ENCODE assay signal across 17 mouse cellular contexts in genomic region chr13:24243964-24244363, GRCm38 (mm10). TPM values are rescaled to one million over a fixed set of nuclear protein-coding genes. Genes with fewer than 3 reads are reported as not detected.
DNase-seq lines count a peak whose midpoint lies in the region; ATAC-seq lines count a peak whose summit lies in the region.
"Had no signal": no experiment of that assay in that cellular context is flagged by ENCODE, and none has a peak within 500 bp of the region (broad histone marks: within the 10 kb centered on the region; RNA-seq: fewer than 3 reads in every experiment).

No protein-coding gene starts in this region.

- H3K4me3 ChIP-seq in megakaryocyte, embryonic 14.5 days (replicated peaks) = peak overlapping the region; percentile 53
- H3K4me3 ChIP-seq: embryonic facial prominence, embryonic 13.5 days; forebrain, embryonic 12.5 days; heart, embryonic 13.5 days; hindbrain, embryonic 12.5 days had no signal

- no peak for ATAC-seq in megakaryocyte, adult 5-6 weeks (ENCODE audit: poor library complexity, severe bottlenecking)
- ATAC-seq in megakaryocyte progenitor cell, adult 5-6 weeks (replicated peaks; ENCODE audit: poor library complexity) = peak; percentile 48; the same call in 1 of the 2 replicates
- ATAC-seq: forebrain, embryonic 16.5 days had no signal

- H3K27me3 ChIP-seq in megakaryocyte, embryonic 14.5 days (replicated peaks) = peaks cover 3% of the 10 kb centered on the region
- H3K27me3 ChIP-seq: embryonic facial prominence, embryonic 13.5 days; forebrain, embryonic 12.5 days; heart, embryonic 13.5 days; hindbrain, embryonic 12.5 days had no signal

- peak; percentile 84 for DNase-seq in heart, adult 11 months
- DNase-seq in heart, adult 18-20 months = no peak
- DNase-seq in kidney, adult 18-20 months = no peak
- no peak for DNase-seq in heart, adult 9 months (ENCODE audit: low spot score in 2 of 2)
- DNase-seq: adrenal gland, adult 8-10 months; adrenal gland, postnatal 36 days; cerebellum, adult 8-10 months; cerebellum, postnatal 25 days; gastrocnemius, postnatal 10 days had no signal

- no peaks in the 10 kb centered on the region for H3K9me3 ChIP-seq in megakaryocyte, embryonic 14.5 days
- H3K9me3 ChIP-seq: embryonic facial prominence, embryonic 13.5 days; forebrain, embryonic 12.5 days; heart, embryonic 13.5 days; hindbrain, embryonic 12.5 days had no signal

- peaks cover 8% of the 10 kb centered on the region for H3K36me3 ChIP-seq in megakaryocyte, embryonic 14.5 days (replicated peaks; ENCODE audit: low read length)
- H3K36me3 ChIP-seq: embryonic facial prominence, embryonic 13.5 days; forebrain, embryonic 12.5 days; heart, embryonic 13.5 days; hindbrain, embryonic 12.5 days had no signal

- H3K4me1 ChIP-seq in megakaryocyte, embryonic 14.5 days = peaks cover 92% of the 10 kb centered on the region

RNA-seq across cellular contexts. Expression of gene Carmil1, which starts 36.6 kb away (rescaled TPM):
- total RNA-seq in heart, adult 18-20 months (2021) = 1 to 10 TPM; 6.6 to 9.7 TPM
- 4.5 and 9.5 TPM in 2 replicates for polyA plus RNA-seq in megakaryocyte, embryonic 14.5 days (2012; ENCODE audit: insufficient read depth, low replicate concordance)
- total RNA-seq in megakaryocyte, adult 5-6 weeks (2015) = 7.2 and 9.6 TPM in 2 replicates
- total RNA-seq in megakaryocyte, adult 5-6 weeks (2017) = 11.7 and 16.9 TPM in 2 replicates
- total RNA-seq in megakaryocyte progenitor cell, adult 5-6 weeks (2015) = 3.7 and 3.8 TPM in 2 replicates
- total RNA-seq in megakaryocyte progenitor cell, adult 5-6 weeks (2017) = 4.9 and 5.6 TPM in 2 replicates
